Mouse (Mus musculus): ENCODE measurements around the gene Stk40. TPM values are rescaled to one million over a fixed set of nuclear protein-coding genes. Genes with fewer than 3 reads are reported as not detected.
"Not testable (repeated sequence)": the region's sequence is repeated elsewhere in the genome, so short reads cannot be mapped to it uniquely, and the experiment has no call there.

Gene Stk40
- polyA plus RNA-seq, 1 experiment, result not detected

DNA sequence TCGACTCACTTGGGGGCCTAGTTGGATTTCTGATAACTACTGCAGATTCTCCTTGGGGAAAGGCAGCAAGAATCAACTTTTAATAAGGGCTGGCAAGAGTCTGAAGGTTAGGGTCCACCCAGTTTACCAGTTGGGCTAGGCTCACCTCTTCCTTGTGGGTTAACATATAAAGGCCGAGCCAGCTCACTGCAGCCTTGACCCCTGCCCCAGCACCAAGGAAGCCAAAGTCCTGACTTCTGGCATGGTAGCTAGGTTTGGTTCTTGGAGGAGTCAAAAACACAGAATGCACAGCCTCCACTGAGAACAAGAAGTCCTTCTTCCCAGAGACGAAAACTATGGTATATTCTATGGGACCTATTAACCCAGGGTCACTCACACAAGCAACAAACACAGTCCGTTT is 59.9 kb downstream of the Stk40 start:
- Histone ChIP-seq H3K27ac (ENCODE audit: insufficient read depth, low read depth, low read length) (no peak overlapping the region), H3K4me3 (ENCODE audit: insufficient read depth, low read depth, low read length) (no peak overlapping the region), H3K4me1 (ENCODE audit: control insufficient read depth, insufficient read depth, low read length) (peaks cover 8% of the 10 kb centered on the region)
- no peak for TF ChIP-seq CTCF (IDR thresholded peaks at IDR 0.05; ENCODE audit: insufficient read depth, low read depth, low read length)
- WGBS, result 76% methylated on average over 4 of the region's 4 CpGs

DNA sequence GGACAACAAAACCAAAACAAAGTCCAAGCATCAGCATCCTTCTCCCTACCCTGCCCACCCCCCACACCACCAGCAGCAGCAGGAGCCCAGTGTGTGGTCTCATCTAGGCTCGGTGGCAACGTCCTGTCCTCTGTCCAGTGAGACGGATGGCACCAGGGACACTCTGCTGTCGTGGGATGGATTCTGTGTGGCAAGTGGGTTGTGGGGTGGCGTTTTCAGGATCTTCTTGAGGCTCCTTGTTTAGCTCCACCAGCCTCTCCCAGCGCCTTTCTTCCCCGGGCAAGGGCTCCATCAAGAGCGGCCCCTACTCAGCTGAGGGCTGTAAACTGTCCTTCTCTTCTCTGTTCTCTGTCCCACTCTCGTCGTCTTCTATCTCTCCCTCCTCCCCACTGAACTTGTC is 61.3 kb downstream of the Stk40 start:
- H3K4me3 ChIP-seq (ENCODE audit: insufficient read depth, low read depth, low read length); H3K27ac ChIP-seq (ENCODE audit: insufficient read depth, low read depth, low read length): not testable (repeated sequence)
- WGBS, result 67% methylated on average over 8 of the region's 10 CpGs
- peaks cover 13% of the 10 kb centered on the region for H3K4me1 ChIP-seq (ENCODE audit: control insufficient read depth, insufficient read depth, low read length)

DNA sequence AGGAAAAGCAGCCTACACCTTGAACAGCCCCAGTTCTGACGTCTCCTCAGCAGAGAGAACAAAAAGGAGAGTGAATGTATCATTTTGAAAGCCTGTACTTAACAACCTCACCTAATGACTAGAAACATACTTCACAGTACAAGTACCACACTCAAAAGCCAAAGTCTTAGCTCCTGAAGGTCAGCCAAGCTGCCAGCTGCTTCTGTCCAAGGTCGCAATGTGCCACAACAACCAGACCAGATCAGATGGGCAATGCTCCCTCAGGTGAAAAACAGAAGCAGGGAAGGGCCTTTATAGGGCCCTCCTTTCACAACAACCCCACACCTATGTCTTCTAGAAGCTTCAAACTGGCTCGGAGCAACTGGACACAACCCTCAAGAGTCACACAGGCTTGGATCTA is 62.3 kb downstream of the Stk40 start:
- 66% methylated on average over 3 of the region's 3 CpGs for WGBS
- TF ChIP-seq CTCF (IDR thresholded peaks at IDR 0.05; ENCODE audit: insufficient read depth, low read depth, low read length) (no peak), POLR2A (IDR thresholded peaks at IDR 0.05; ENCODE audit: insufficient read depth, low read depth, low read length) (no peak)
- peaks cover 13% of the 10 kb centered on the region for H3K4me1 ChIP-seq (ENCODE audit: control insufficient read depth, insufficient read depth, low read length)

DNA sequence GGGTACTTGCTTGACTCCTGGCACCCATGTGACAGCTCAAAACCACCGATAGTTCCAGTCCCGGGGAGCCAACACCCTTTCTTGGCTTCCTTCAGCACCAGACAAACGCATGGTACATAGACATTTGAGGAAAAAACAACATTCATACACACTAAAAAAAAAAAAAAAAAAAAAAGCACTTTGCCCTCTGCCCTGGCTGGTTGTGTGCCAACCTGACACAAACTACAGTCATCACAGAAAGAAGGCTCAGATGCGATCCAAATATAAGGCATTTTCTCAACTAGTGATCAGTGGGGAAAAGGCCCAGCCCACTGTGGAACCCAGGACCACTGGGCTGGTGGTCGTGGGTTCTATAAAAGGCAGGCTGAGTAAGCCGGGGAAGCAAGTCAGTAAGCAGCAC is 65.1 kb downstream of the Stk40 start:
- 73% methylated on average over 6 of the region's 6 CpGs for WGBS
- H3K4me3 ChIP-seq (ENCODE audit: insufficient read depth, low read depth, low read length), result no peak overlapping the region
- peaks cover 5% of the 10 kb centered on the region for H3K4me1 ChIP-seq (ENCODE audit: control insufficient read depth, insufficient read depth, low read length)
- H3K27ac ChIP-seq (ENCODE audit: insufficient read depth, low read depth, low read length), result no peak overlapping the region
- TF ChIP-seq CTCF (IDR thresholded peaks at IDR 0.05; ENCODE audit: insufficient read depth, low read depth, low read length) (no peak), POLR2A (IDR thresholded peaks at IDR 0.05; ENCODE audit: insufficient read depth, low read depth, low read length) (no peak)

More for the DNA sequence above, 62.3 kb downstream of the Stk40 start:
- Histone ChIP-seq H3K27ac (ENCODE audit: insufficient read depth, low read depth, low read length) (no peak overlapping the region), H3K4me3 (ENCODE audit: insufficient read depth, low read depth, low read length) (no peak overlapping the region)

DNA sequence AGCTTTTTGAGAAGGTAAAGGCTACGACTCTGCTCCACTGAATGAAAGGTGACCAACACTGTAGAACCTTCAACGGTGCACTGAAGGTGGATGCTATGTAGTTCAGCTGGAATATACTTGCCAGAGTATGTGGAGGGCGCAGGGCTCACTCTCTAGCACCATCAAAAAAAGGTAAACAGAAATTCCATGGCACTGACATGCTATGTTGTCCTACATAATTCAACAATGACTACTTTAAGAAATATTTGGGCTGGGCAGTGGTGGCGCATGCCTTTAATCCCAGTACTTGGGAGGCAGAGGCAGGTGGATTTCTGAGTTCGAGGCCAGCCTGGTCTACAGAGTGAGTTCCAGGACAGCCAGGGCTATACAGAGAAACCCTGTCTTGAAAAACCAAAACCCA is 67.0 kb downstream of the Stk40 start:
- not testable (repeated sequence) for H3K4me3 ChIP-seq (ENCODE audit: insufficient read depth, low read depth, low read length)
- 94% methylated on average over 5 of the region's 5 CpGs for WGBS

DNA sequence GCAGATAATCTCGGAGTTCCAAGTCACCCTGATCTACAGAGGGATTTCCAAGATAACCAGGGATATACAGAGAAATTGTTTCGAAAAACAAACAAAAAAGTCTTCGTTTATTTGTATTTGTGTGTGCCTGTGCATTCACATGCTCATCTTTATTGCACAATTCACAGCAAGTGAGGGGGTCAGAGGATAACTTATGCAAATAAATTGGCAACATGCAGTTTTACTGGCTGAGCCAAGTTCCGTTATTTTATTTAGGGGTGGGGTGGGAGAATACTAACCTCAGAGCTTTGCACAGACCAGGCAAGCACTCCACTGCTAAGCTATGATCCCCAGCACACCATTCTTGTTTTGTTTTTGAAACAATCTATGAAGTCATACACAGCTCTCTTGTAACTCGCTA is 70.0 kb downstream of the Stk40 start:
- Histone ChIP-seq H3K27ac (ENCODE audit: insufficient read depth, low read depth, low read length) (no peak overlapping the region), H3K4me3 (ENCODE audit: insufficient read depth, low read depth, low read length) (no peak overlapping the region), H3K4me1 (ENCODE audit: control insufficient read depth, insufficient read depth, low read length) (peaks cover 5% of the 10 kb centered on the region)
- TF ChIP-seq POLR2A (IDR thresholded peaks at IDR 0.05; ENCODE audit: insufficient read depth, low read depth, low read length) (no peak), CTCF (IDR thresholded peaks at IDR 0.05; ENCODE audit: insufficient read depth, low read depth, low read length) (no peak)
- WGBS, result 77% methylated on average over 5 of the region's 5 CpGs

More for the DNA sequence above, 67.0 kb downstream of the Stk40 start:
- not testable (repeated sequence) for H3K27ac ChIP-seq (ENCODE audit: insufficient read depth, low read depth, low read length); H3K4me1 ChIP-seq (ENCODE audit: control insufficient read depth, insufficient read depth, low read length)

DNA sequence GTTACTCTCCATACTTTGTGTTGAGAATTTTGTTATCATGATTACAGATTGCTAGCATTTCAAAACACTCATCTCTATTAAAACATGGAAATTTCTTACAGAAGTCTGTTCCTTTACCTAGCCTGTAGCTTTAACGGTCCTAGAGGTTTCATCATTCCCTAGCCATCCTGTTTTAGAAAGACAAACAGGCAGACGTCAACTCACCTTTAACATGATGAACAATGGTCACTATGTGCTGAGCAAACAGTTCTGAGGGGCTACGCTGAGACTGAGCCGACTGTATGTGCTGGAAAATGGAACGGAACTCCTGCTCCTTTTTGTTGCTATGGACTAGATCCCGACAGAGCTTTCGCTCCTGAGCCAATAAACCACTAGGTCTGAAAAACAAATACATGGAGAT is 72.2 kb downstream of the Stk40 start:
- WGBS, result 91% methylated on average over 7 of the region's 7 CpGs
- H3K4me1 ChIP-seq (ENCODE audit: control insufficient read depth, insufficient read depth, low read length); H3K27ac ChIP-seq (ENCODE audit: insufficient read depth, low read depth, low read length); H3K4me3 ChIP-seq (ENCODE audit: insufficient read depth, low read depth, low read length): not testable (repeated sequence)

DNA sequence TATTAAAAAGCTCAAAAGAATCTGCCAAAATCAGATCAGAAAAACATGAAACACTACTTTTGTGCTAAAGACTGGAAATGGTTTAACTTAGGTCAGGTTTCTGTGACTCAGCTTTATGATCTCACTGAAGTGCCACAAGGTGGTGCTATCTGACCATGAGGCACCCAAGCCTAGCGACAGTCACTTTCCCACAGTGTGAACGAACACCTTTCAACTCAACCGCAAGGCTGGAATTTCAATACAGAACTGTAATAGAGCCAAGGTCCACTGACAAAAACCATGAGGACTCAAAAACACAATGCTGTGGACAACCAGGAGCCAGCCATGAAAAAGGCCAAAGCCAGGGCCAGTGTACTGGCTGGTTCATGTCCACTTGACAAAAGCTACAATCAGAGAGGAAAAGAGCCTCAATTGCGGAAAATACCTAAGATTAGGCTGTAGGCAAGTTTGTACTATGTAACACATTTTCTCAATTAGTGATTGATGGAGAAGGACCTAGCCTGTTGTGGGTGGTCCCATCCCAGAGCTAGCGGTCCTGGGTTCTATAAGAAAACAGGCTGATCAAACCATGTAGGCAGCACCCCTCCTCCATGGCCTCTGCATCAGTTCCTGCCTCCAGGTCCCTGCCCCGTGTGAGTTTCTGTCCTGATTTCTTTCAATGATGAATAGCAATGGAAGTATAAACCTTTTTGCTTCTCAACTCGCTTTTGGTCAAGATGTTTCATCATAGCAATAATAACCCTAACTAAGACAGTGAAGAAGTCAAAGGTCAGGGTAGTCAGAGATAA is 77.6 kb downstream of the Stk40 start:
- Histone ChIP-seq H3K4me3 (ENCODE audit: insufficient read depth, low read depth, low read length) (no peak overlapping the region), H3K4me1 (ENCODE audit: control insufficient read depth, insufficient read depth, low read length) (peaks cover 2% of the 10 kb centered on the region; the same call in 1 of the 2 replicates), H3K27ac (ENCODE audit: insufficient read depth, low read depth, low read length) (no peak overlapping the region)
- 42% methylated on average over 7 of the region's 7 CpGs for WGBS
- TF ChIP-seq POLR2A (IDR thresholded peaks at IDR 0.05; ENCODE audit: insufficient read depth, low read depth, low read length), result no peak
- TF ChIP-seq CTCF (IDR thresholded peaks at IDR 0.05; ENCODE audit: insufficient read depth, low read depth, low read length), result no peak

DNA sequence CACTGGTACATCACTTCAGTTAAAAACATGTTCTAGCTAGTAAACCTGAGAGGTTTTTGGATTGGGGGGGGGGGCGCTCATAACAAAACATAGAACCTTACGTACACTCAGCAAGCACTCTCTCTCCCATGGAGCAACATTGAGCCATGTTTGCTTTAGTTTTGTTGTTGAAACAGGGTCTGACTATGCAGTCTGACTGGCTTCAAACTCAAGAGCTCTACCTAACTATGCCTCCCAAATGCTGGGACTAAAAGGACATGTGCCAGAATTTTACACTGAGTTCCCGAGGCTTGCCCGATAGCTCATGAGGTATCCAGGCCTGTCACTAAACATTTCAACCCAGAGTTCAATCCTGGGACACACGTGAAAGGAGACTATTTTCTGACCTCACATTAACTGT is 79.3 kb downstream of the Stk40 start:
- no peak overlapping the region for H3K27ac ChIP-seq (ENCODE audit: insufficient read depth, low read depth, low read length)
- TF ChIP-seq POLR2A (IDR thresholded peaks at IDR 0.05; ENCODE audit: insufficient read depth, low read depth, low read length) (no peak), CTCF (IDR thresholded peaks at IDR 0.05; ENCODE audit: insufficient read depth, low read depth, low read length) (no peak)
- peaks cover 2% of the 10 kb centered on the region; the same call in 1 of the 2 replicates for H3K4me1 ChIP-seq (ENCODE audit: control insufficient read depth, insufficient read depth, low read length)
- no peak overlapping the region for H3K4me3 ChIP-seq (ENCODE audit: insufficient read depth, low read depth, low read length)
- 71% methylated on average over 5 of the region's 5 CpGs for WGBS

DNA sequence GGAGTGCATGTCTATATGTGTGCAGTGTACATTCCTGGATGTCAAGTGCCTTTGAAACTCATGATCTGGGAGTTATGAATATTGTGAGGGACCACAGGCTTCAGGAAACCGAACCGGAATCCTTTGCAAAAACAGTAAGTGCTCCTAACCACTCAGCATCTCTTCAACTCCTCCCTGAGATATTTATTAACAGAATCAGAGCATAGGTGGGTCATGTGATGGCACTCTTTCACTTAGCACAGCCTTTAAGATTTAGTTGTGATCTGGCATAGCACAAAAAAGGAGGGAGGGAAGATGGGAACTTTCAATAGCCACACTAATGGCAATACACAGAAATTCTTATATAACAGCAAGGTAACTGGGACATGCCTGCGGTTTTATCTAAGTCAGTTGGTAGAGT is 83.3 kb downstream of the Stk40 start:
- Histone ChIP-seq H3K4me3 (ENCODE audit: insufficient read depth, low read depth, low read length) (no peak overlapping the region), H3K27ac (ENCODE audit: insufficient read depth, low read depth, low read length) (no peak overlapping the region), H3K4me1 (ENCODE audit: control insufficient read depth, insufficient read depth, low read length) (peaks cover 2% of the 10 kb centered on the region; the same call in 1 of the 2 replicates)
- 81% methylated on average over 3 of the region's 3 CpGs for WGBS
- TF ChIP-seq CTCF (IDR thresholded peaks at IDR 0.05; ENCODE audit: insufficient read depth, low read depth, low read length), result no peak
- TF ChIP-seq POLR2A (IDR thresholded peaks at IDR 0.05; ENCODE audit: insufficient read depth, low read depth, low read length), result no peak

Other genes with a start within 250 kb of the Stk40 start
- gene Csf3r, start 79.4 kb upstream of the Stk40 start, polyA plus RNA-seq (2012; ENCODE audit: insufficient read depth, insufficient read length, low replicate concordance, missing spikeins), result not detected in 2 replicates
- gene Mrps15, start 57.0 kb upstream of the Stk40 start, polyA plus RNA-seq (2012; ENCODE audit: insufficient read depth, insufficient read length, low replicate concordance, missing spikeins), result not detected in 2 replicates
- gene Oscp1, start 45.4 kb upstream of the Stk40 start, polyA plus RNA-seq (2012; ENCODE audit: insufficient read depth, insufficient read length, low replicate concordance, missing spikeins), result not detected in 2 replicates
- gene Lsm10, start 7.3 kb upstream of the Stk40 start, polyA plus RNA-seq (2012; ENCODE audit: insufficient read depth, insufficient read length, low replicate concordance, missing spikeins), result not detected in 2 replicates
- not detected in 2 replicates for gene Eva1b, start 43.8 kb downstream of the Stk40 start, polyA plus RNA-seq (2012; ENCODE audit: insufficient read depth, insufficient read length, low replicate concordance, missing spikeins)
- gene Sh3d21, start 59.5 kb downstream of the Stk40 start, polyA plus RNA-seq (2012; ENCODE audit: insufficient read depth, insufficient read length, low replicate concordance, missing spikeins), result not detected in 2 replicates
- 165 and 783 TPM in 2 replicates for gene Thrap3, start 98.8 kb downstream of the Stk40 start, polyA plus RNA-seq (2012; ENCODE audit: insufficient read depth, insufficient read length, low replicate concordance, missing spikeins)
- 379 TPM in 1 of 2 replicates, not detected in the other for gene Map7d1, start 152.4 kb downstream of the Stk40 start, polyA plus RNA-seq (2012; ENCODE audit: insufficient read depth, insufficient read length, low replicate concordance, missing spikeins)
- 342 TPM in 1 of 2 replicates, not detected in the other for gene Trappc3, start 158.4 kb downstream of the Stk40 start, polyA plus RNA-seq (2012; ENCODE audit: insufficient read depth, insufficient read length, low replicate concordance, missing spikeins)
- not detected in 2 replicates for gene Col8a2, start 182.8 kb downstream of the Stk40 start, polyA plus RNA-seq (2012; ENCODE audit: insufficient read depth, insufficient read length, low replicate concordance, missing spikeins)
- gene Adprhl2, start 217.7 kb downstream of the Stk40 start, polyA plus RNA-seq (2012; ENCODE audit: insufficient read depth, insufficient read length, low replicate concordance, missing spikeins), result not detected in 2 replicates
- not detected in 2 replicates for gene Tekt2, start 221.7 kb downstream of the Stk40 start, polyA plus RNA-seq (2012; ENCODE audit: insufficient read depth, insufficient read length, low replicate concordance, missing spikeins)

Measured in olfactory bulb, adult 2 months (tissue).